Mouse (Mus musculus): ENCODE measurements at regions not wholly inside any gene's neighbourhood (a gene's known extent, or its start where the extent isn't known, plus 50 kb on each side); places are given as distances from the start of the nearest gene placed in this dataset.
A peak's percentile ranks its signal among the peaks of the same experiment; 100 is the strongest.

DNA sequence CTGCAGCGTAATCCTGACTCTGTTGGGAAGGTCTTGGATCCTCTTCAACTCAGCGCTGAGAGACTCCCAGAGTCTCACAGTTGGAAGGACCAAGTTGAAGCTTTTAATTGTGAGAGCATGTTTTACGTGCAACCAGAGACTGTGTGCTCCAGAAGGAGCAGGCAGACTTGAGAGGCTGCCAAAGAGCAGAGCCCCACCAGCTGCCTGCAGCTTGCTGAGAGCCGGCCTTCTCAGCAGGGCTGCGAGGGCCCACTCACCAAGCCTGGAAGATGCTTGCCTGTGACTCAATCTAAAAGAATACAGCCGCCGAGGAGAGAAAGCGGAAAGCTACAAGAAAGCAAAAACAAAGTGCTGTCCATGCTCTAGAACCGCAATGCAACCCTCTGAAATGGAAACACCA, 57.0 kb upstream of the Lama4 start:
- no peaks in the 10 kb centered on the region for H3K4me1 ChIP-seq
- 58% methylated on average over 9 of the region's 9 CpGs for WGBS
- H3K4me3 ChIP-seq: no peak overlapping the region
- no peak overlapping the region for H3K9ac ChIP-seq
- no peaks in the 10 kb centered on the region for H3K9me3 ChIP-seq
- no peaks in the 10 kb centered on the region for H3K36me3 ChIP-seq (replicated peaks)
- H3K4me2 ChIP-seq: no peak overlapping the region
- ATAC-seq (replicated peaks): 0 out of 2 replicates have a peak, but pooled peaks have one; percentile 24
- H3K27ac ChIP-seq: 0 out of 2 replicates have a peak overlapping the region, but pooled peaks have one; percentile 25
- H3K27me3 ChIP-seq (replicated peaks): no peaks in the 10 kb centered on the region

DNA sequence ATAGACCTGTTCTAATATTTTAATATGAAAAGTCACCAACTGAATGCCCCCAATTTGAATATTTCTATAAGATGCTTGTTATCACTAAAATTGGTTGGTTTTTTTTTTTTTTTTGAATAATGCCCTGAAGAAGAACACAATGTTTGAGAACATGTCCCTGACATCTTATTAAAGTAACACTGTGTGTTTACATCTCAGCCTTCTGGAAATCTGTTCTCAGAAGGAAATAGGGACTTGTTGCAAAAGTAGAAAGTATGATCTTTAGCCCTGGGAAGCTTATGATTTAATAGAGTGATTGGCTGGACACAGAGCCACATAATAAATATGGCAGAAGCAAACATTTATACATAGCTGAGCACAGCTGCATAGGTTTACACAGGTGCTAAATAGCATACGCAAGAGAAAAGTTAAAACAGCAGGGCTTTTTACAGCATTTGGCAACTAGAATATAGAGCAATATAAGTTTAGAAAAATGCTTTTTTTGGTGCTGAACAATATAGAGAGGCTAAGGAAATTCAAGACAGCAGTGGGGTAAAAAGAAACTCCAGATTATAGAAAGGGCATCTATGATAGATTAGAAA, 56.1 kb upstream of the Lama4 start:
- Histone ChIP-seq H3K36me3 (replicated peaks) (no peaks in the 10 kb centered on the region), H3K4me1 (no peaks in the 10 kb centered on the region), H3K9me3 (no peaks in the 10 kb centered on the region), H3K27me3 (replicated peaks) (no peaks in the 10 kb centered on the region), H3K4me3 (no peak overlapping the region), H3K4me2 (no peak overlapping the region), H3K27ac (no peak overlapping the region), H3K9ac (no peak overlapping the region)
- no peak for ATAC-seq (replicated peaks)
- WGBS: 84% methylated on average over 1 of the region's 1 CpGs

DNA sequence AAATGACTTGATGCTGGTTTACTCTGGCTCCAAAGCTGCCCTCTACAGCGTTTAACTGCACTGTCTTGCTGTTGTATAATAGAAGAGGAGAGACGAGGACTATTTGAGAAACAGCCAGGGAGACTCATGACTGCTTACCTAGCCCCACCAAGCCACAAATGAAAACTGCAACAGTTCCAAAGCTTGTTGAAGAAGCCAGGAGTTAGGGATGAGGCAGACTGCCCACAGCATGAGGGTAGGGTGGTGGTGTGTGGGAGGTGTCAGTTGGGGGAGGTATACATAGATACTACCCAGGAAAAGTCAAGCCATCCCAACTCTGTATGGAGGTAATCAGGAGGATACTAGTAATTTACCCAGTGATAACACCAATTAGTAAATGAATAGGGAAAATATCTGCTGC, 55.5 kb upstream of the Lama4 start:
- no peak overlapping the region for H3K9ac ChIP-seq
- 82% methylated on average over 2 of the region's 2 CpGs for WGBS
- H3K4me2 ChIP-seq: no peak overlapping the region
- H3K36me3 ChIP-seq (replicated peaks): no peaks in the 10 kb centered on the region
- H3K4me3 ChIP-seq: no peak overlapping the region
- H3K27ac ChIP-seq: no peak overlapping the region
- no peaks in the 10 kb centered on the region for H3K27me3 ChIP-seq (replicated peaks)
- H3K4me1 ChIP-seq: no peaks in the 10 kb centered on the region
- no peaks in the 10 kb centered on the region for H3K9me3 ChIP-seq
- ATAC-seq (replicated peaks): no peak

DNA sequence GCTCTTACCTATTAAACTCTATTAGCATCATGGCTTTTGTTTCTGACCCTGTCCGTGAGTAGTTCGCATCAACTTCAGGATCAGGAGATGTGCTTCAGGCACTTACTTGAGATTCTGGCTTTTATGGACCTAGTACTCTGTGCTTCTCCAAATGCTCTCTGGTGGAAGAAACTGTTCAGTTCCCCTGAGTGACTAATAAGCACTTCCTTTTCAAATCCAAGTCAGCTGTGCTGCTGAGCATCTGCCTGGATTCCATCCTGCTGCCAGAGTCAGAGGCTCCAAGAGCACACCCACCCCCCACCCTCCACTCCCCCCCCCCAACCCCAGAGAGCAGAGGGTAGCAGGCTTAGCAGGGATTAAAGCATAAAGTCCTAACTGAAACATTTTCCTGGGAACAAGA, 52.3 kb upstream of the Lama4 start:
- H3K27me3 ChIP-seq (replicated peaks): no peaks in the 10 kb centered on the region
- no peak for ATAC-seq (replicated peaks)
- H3K4me3 ChIP-seq: no peak overlapping the region

More for the DNA sequence above, 52.3 kb upstream of the Lama4 start:
- Histone ChIP-seq H3K27ac (no peak overlapping the region), H3K4me2 (no peak overlapping the region), H3K9ac (no peak overlapping the region), H3K4me1 (no peaks in the 10 kb centered on the region), H3K9me3 (no peaks in the 10 kb centered on the region), H3K36me3 (replicated peaks) (no peaks in the 10 kb centered on the region)
- 71% methylated on average over 2 of the region's 2 CpGs for WGBS
